Mouse (Mus musculus): ENCODE data around the gene Plg.

Plg gene

DNA sequence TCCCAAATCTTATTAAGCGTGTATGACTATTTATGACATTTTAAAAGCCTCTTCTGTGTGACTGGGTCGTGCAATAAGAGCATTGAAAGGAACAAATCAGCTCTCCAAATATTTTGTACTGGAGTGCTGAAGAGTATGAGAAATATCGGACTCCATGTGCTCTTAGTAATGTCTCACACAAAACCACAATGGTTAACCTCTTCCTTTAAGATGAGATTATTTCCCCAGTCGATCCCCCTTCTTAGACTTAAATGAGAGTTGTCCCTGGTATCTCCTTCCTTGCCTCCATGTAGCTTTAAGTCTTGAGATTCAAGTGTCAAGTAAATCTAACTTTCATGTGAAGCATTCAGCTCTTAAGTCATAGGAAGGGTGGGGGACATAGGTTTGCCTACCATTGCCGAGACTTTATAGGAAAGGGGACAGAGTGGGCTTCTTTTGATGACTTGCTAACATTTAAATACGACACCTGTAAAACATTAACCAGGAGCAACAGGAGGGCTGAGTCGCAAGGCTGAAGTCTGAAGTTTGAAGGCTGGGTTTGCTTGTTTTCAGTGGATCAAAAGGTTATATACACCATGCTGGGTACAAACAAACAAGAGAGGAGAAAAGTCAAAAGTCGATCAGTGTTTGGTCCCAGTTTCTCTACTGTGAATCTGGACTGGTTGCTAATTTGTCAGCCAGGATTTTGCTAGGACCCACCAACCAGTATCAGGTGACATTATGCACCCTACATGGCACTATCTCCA lies 6.8 kb downstream of the Plg start:
- no peak for DNase-seq (ENCODE audit: extremely low read depth, low read depth, low spot score)

DNA sequence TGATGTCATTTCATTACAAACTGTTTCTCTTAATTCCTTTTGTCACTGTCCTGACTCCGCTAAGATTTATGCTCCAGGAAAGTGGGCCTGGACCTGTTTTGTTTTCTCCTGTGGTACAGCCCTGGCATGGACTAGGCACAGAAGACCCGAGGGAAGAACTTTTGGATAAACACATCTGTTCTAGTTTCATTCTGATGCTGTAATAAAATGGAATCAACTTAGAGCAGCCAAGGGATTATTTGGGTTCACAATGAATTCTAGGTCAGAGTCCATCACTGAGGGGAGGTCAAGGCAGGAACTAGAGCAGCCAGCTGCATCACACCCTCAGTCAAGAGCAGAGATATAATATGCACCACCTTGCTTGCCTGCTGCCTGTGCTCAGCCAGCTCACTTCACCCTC lies 9.4 kb downstream of the Plg start:
- DNase-seq (ENCODE audit: extremely low read depth, low read depth, low spot score), result no peak

DNA sequence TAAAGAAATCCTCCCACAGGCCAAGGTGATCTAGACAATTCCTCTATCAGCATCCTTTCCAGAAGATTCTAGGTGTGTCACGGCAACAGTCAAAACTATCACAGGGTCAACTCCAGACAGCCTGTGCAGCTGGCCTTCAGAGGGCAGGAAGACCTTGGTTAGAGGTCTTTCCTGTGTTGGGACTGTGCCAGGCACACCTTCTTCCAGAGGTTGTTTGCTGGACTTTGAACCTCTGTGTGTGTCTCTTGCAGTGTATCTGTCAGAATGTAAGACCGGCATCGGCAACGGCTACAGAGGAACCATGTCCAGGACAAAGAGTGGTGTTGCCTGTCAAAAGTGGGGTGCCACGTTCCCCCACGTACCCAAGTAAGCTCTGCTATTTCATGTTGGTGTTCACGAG lies 9.8 kb downstream of the Plg start:
- DNase-seq (ENCODE audit: extremely low read depth, low read depth, low spot score), result no peak

DNA sequence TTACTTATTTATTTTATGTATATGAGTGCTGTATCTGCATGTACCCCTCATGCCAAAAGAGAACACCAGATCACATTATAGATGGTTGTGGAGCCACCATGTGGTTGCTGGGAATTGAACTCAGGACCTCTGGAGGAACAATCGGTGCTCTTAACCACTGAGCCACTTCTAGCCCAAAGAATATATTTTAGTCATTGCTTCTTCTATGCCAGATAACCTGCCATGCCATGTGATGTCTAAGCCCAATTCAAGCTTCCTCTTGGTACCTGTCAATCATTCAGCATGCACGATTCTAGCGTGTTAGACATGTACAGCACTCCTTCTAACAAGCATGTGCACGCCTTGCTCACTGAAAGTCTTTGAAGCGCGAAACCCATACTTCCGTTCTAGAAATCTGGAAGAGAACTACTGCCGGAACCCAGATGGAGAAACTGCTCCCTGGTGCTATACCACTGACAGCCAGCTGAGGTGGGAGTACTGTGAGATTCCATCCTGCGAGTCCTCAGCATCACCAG lies 17.8 kb downstream of the Plg start:
- no peak for DNase-seq (ENCODE audit: extremely low read depth, low read depth, low spot score)

DNA sequence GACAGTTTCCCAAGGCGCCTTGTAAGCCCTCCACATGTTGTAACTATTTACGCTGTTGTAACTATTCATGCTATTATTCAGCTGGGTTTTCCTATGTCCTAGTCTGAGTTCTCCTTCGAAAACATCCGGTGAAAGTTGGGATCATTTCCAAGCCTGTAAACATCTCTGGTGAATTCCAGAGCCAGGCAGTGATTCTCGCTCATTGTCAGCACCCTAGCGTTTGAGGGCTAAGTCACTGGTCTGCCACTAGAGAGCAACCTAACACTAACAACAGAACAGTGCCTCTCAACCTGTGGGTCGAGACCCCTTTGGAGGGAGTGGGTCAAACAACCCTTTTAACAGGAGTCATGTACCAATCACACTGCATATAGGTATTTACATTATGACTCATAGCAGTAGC lies 25.0 kb downstream of the Plg start:
- DNase-seq (ENCODE audit: extremely low read depth, low read depth, low spot score), result no peak

DNA sequence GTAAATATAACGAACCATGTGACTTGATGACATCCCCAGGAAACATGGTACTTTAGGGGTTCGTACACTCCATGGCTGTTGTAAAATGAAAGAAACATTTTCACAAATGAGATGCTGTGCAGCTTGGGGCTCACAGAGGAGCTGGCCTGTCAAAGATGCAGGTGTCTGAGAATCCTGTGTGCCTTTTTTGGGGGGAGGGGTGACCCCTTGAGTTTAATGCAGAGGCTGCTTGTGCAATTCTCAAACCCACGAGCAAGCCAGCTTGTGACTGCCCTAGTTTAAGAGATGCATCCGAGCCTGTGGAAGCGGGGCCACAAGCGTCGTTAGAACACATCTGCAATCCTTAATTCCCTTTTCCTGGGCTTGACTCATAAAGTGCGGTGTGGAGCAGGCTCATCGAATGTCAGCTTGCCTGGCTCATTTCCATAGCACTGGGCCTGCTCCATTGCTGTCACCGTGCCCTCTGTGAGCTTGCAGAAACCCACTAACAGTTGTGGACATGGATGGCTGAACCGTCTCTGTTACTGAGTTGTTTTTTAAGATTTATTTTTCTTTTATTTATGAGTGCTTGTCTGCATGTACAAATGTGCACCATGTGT lies 31.0 kb downstream of the Plg start:
- no peak for DNase-seq (ENCODE audit: extremely low read depth, low read depth, low spot score)

DNA sequence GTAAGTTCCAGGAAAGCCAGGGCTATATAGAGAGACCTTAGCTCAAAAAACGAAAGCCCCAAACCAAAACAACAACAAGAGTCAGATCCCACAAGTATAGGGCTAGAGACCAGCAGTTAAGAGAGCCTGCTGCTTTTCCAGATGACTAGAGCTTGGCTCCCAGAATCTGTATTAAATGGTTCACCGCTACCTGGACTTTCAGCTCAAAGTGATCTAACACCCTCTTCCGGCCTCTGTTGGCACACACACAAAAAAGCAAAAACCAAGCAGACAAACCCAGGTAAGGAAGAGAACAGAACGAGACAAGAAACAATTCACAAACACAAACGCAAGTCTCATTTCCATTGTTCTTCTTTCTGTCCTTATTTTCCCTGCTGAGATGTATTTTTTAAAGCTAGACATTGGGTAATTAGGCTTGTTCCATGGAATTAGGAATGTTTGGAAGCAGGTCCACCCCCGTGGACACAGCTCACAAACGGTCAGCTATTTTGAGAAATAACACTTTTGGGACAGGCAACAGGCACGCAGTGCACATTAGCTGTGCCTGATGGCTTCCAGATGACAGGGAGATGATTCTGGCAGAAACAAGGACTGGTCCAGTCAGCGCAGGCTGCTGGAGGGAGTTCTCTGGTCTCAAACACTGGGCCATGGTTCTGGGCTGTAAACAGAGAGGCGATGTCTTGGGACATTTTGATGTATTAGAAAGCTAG lies 33.9 kb downstream of the Plg start:
- DNase-seq (ENCODE audit: extremely low read depth, low read depth, low spot score), result no peak

DNA sequence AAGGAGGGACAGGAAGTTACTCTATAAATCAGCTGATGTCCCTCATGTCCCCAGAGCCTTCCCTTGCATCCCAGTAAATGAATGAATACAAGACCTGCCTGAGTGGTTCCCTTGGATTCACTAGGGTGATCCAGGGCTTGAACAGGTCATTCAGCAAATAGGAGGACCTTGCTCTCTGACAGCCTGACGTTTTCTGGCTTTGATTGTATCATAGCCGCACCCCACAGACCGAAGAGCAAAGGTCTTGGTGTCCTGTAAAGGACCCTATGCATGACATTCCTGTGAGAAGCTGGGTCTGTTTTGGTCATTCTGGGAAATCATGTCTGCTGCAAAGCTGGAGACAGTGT lies 34.5 kb downstream of the Plg start:
- DNase-seq (ENCODE audit: extremely low read depth, low read depth, low spot score), result no peak

DNA sequence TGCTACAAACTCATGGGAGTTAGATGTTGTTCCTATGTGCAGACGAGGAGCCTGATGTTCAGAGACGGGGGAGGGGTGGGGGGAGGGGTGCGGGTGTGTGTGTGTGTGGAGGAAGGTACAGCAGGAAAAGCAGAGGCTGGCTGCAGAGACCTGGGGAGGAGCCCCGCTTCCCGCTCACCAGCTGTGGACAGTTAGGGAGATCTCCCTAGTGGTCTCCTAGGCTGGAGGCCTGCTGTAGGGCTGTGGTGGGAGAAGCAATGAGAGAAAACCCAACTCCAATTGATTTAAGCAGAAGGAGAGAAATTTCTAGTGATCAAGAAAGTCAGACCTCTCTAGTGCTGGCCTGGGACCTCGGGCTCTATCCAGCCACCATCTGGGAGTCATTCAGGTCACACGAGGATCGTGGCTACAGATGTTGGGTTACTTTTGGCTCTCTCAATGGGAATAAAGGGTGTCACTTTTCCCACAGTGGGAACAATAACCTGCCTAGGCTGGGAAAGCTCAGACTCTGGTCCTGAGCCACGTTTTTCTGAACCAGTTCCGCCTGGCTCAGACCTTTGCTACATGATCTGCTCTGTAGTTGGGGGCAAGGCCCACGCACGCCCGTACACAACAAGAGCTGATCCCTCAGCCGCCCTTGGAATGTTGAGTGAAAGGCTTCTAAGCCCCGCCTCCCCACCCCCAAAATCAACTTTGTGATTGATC lies 36.8 kb downstream of the Plg start:
- DNase-seq (ENCODE audit: extremely low read depth, low read depth, low spot score), result no peak

DNA sequence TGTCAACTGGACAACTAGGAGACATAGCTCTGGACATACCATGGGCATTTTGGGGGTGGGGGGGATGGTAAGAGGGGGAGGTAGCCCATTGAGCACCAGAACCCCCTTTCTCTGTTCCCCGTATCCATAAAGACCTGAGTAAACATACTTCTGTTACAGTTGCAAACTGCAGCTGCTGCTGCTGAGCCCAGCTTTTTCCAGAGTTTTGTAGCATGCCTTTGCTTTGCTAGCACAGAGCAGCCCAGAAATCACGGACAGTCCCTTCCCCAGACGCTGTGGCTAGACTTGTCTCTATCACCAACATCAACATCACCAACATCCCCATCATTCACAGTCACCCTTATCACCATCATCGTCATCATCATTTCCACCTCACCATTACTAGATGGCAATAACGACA lies 37.3 kb downstream of the Plg start:
- no peak for DNase-seq (ENCODE audit: extremely low read depth, low read depth, low spot score)

DNA sequence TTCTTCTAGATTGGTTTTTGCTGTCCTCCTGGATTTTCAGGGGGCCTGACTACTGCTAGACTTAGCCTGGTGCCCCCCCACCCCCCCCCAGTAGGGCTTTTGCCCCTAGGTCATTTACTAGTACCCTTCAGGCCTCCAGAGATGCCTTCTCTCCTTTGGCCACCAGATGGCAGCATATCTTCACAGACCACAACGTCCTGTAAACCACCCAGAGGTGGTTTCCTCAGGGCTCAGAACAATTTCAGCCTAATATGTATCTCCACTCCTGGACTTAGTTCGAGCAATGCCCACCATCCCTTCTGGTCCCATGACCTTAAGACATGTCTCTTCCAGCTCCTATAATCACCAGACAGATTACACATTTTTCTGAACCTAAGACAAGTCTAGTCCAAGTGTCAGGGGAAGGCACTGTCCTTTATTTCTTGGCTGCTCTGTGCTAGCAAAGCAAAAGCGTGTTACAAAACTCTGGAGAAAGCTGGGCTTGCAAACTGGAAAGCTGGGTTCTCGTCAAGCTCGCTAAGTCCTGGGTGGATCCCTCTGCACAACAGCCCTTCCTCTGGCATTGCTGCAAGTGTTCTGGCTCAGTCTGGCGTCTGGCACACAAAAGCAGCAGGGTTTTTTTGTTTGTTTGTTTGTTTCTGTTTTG lies 38.0 kb downstream of the Plg start:
- DNase-seq (ENCODE audit: extremely low read depth, low read depth, low spot score), result no peak

DNA sequence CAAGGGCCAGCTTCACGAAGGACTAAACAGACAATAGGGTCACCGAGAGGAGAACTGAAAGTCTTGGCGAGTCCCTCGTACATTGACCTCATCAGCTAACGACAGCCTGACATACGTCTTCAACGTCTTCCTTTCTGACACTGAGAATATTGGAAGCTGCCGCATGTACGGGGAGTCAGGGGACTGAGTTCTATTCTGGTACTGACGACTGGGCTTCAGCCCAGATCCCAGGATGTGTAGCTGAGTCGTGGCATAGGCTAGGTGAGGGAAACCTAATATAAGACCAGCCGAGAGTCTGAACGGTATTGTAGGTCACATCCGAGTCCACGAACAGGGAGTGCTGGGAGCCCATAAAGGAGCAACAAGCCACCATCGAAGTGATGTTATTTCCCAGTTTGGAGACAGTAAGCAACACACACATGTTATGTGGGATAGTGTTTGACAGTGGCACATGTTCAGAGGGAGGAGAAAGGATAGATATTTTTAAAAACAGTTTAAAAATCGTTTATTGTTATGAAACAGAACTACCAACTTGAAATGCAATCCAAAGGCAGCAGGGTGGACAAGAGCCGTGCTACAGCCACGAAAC lies 41.2 kb downstream of the Plg start:
- DNase-seq (ENCODE audit: extremely low read depth, low read depth, low spot score), result no peak

DNA sequence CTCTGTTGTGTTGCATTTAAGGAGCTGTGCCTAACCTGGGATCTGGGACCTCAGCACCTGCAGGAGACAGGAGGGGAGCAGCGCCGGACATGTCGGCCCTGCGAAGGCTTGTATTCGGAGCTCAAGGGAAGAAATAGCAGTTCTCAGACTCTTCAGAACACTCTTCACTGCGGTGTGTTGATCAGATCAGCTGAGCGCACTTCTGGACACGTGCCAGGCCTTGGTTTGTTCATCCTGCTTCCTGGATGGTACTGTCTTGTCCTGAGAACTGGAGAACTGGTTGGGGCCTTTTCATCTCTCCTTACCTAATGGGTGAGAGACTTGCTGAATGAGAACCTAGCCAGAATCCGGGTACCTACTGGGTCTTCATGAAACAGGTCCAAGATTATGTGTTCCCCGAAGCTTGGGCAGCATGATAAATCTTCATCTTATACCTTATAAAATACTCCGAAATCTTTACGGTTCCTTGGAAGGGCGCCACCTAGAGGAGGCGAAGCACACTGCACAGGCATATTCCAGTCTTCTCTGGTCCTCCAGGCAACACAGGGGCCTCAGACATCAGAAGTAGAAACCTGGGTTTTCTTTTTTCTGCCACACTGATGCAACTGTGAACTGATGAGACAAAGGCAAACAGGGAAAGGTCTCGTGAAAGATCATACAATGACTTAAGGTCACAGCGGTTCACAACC lies 42.6 kb downstream of the Plg start:
- no peak for DNase-seq (ENCODE audit: extremely low read depth, low read depth, low spot score)

DNA sequence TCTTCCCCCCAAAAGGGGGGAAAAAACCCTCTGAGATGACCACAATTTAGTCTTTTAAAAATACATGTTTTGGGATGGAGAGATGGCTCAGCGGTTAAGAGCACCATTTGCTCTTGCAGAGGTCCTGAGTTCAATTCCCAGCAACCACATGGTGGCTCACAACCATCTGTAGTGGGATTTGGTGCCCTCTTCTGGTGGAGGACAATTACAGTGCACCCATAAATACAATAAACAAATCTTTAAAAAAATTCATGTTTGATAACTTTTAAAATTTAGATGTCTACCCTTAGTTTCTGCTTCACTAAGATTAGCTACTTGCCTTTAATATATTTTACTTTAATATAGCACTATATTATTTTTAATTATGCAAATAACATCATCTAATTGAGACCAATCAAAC lies 43.7 kb downstream of the Plg start:
- no peak for DNase-seq (ENCODE audit: extremely low read depth, low read depth, low spot score)

DNA sequence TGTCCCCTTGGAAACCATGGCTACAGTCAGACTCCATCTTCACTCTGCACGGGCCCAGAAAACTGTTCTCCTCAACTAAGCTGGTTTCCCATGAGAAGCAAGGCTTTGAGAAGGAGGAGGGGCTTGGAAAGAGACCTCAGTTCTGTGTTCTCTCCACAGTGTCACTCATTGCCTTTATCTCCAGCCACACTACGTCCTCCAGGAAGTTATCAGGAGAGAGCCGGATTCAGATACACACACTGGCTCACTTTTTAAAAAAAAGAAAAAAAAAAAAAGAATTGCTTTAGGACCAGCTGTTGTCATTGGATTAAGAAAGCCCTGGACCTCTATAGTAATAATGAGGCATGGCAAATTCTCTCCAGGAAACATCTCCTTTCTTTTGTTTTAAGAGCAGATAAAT lies 48.7 kb downstream of the Plg start:
- DNase-seq (ENCODE audit: extremely low read depth, low read depth, low spot score), result no peak

DNA sequence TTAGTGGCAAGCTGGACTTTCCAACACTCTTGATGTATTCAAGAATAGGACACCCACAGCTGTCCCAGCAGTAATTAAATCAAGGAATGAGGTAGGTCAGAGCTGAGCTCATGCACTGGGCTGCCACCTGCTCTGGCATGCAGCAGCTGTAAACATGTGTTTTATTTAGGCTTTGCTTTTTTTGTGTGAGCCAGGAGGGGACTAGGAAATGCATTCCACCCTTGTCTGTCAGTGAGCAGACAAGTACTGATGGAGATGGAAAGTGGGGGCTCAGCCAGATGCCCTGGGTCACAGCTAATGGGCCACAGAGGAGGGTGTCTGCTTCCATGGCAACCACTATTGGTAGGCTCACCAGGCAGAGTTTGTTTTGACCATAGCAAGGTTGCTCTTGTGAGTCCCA lies 50.0 kb downstream of the Plg start:
- no peak for DNase-seq (ENCODE audit: extremely low read depth, low read depth, low spot score)

DNA sequence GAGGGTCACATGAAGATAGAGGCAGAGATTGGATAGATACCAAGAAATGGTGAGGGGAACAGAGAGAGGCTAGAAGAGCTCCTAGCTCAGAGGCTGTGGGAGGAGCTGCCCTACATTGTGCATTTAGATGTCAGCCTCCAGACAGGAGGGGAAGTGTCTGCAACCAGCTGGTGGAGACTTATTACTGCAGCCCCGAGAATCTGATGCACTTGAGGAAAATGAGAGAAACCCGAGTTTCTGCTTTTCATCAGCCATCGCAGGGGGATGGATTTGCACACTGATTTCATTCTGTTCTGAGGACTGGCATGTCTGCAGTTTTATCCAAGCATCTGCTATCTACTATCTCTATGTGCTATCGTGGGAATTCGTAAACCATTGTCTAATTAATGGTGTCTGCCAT lies 53.3 kb downstream of the Plg start:
- DNase-seq (ENCODE audit: extremely low read depth, low read depth, low spot score), result no peak

DNA sequence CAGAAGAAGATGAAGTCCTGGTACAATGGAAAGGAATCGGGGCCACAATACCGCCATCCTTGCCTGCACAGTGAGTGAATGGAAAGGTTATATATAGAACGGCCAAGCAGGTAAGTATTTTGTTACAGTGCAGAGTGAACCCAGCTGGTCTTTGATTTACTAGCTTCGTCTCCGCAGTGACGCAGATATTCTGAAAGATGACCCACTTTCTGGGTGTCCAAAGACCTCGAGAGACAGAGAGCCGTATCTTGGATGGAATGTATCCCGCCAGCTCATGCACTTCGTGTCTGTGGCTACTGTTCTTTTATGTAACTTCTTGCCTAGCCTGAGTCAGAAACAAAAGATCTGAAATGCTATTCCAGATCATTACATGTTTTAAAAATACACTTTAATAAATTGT lies 59.4 kb downstream of the Plg start:
- no peak for DNase-seq (ENCODE audit: extremely low read depth, low read depth, low spot score)

DNA sequence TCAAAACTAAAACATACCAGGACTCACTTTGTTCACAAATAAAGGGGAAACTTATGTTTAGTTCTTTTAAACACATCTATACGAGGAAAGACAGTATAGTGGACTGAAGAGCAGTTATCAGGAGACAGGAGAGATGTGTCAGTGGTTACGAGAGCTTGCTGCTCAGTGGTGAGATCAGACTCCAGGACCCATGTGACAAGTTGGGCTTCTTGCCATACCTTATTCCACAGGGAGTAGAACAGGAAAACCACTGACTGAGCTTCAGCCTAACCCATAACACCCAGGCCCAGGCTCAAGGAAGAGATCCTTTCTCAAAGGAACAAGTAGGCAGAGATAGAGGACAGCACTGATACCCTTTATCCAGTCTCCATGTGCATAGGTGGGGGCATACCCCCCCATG lies 66.2 kb downstream of the Plg start:
- DNase-seq (ENCODE audit: extremely low read depth, low read depth, low spot score), result no peak

DNA sequence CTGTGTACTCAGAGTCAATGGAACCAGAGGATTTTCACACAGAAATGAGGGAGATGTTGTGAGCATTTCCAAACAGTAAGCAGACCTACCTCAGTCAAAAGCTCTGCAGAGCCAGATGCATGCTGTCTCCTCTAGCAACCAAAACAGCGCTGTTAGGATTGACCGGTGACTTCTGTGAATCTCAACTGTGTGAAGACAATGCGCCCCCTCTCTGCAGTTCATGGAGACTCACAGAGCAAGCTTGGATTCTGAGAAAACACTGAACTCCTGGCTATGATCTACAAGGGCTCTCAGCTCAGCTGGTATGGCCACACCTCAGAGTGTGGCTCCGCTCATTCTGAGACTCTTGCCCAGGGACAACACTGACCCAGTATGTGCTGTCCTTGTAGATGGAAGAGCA lies 72.8 kb downstream of the Plg start:
- DNase-seq (ENCODE audit: extremely low read depth, low read depth, low spot score), result no peak

All from fat pad, adult 2 months (tissue).